Mouse (Mus musculus) myocyte (in vitro differentiated cells): ENCODE results near the gene Fstl4.

Source experiments
- CEBPB ChIP-seq: IDR thresholded peaks from 2 replicates; pipeline ENCODE4 v1.6.1; 2011; ENCODE audit warnings: mild to moderate bottlenecking, moderate library complexity; ENCODE audit not compliant: poor library complexity, insufficient read depth, severe bottlenecking
- E2F4 ChIP-seq: IDR thresholded peaks from one replicate; pipeline ENCODE4 v1.6.1; 2011; ENCODE audit warnings: mild to moderate bottlenecking, control low read depth, moderate library complexity; ENCODE audit not compliant: insufficient read depth
- MYOD1 ChIP-seq, 3 experiments: IDR thresholded peaks; one replicate each; pipeline ENCODE4 v1.6.1; 2011; ENCODE audit warnings: control low read depth in 2 of 3, low read depth in 2 of 3, mild to moderate bottlenecking in 2 of 3, moderate library complexity in 1 of 3; ENCODE audit not compliant: insufficient read length in 2 of 3, control insufficient read depth in 1 of 3
- MYOG ChIP-seq, 3 experiments: IDR thresholded peaks; one replicate each; pipeline ENCODE4 v1.6.1; 2011; ENCODE audit warnings: control low read depth in 2 of 3, low read depth in 2 of 3, mild to moderate bottlenecking in 2 of 3; ENCODE audit not compliant: insufficient read length in 2 of 3, control insufficient read depth in 1 of 3, insufficient read depth in 1 of 3
- POLR2A ChIP-seq: IDR thresholded peaks from one replicate; pipeline ENCODE4 v1.6.1; 2011; ENCODE audit warnings: low read depth, mild to moderate bottlenecking, control low read depth, moderate library complexity; ENCODE audit not compliant: insufficient read length
- POLR2AphosphoS2 ChIP-seq: IDR thresholded peaks from one replicate; pipeline ENCODE4 v1.6.1; 2011; ENCODE audit warnings: low read depth, control low read depth; ENCODE audit not compliant: insufficient read length
- TCF12 ChIP-seq: IDR thresholded peaks from one replicate; pipeline ENCODE4 v1.6.1; 2011; ENCODE audit warnings: mild to moderate bottlenecking, control low read depth; ENCODE audit not compliant: poor library complexity, insufficient read depth, severe bottlenecking
- TCF3 ChIP-seq: IDR thresholded peaks from one replicate; pipeline ENCODE4 v1.6.1; 2011; ENCODE audit warnings: low read depth, control low read depth; ENCODE audit not compliant: insufficient read length
- USF1 ChIP-seq: IDR thresholded peaks from one replicate; pipeline ENCODE4 v1.6.1; 2011; ENCODE audit warnings: low read depth, mild to moderate bottlenecking, control low read depth, moderate library complexity

- TF ChIP-seq TCF12 (no peak), E2F4 (no peak), USF1 (no peak), MYOG (IDR thresholded peaks at IDR 0.05; ENCODE audit: control insufficient read depth in 1 of 3, insufficient read depth in 1 of 3, insufficient read length in 2 of 3, low read depth in 2 of 3) (no peak), POLR2AphosphoS2 (no peak), POLR2A (no peak), CEBPB (no peak), MYOD1 (IDR thresholded peaks at IDR 0.05; ENCODE audit: control insufficient read depth in 1 of 3, insufficient read length in 2 of 3, low read depth in 2 of 3) (no peak), TCF3 (no peak)
Observed at GRCm38 (mm10) chr11:53054151-53054550, 289.7 kb downstream of the Fstl4 start.
